Mouse (Mus musculus) hindbrain, embryonic 10.5 days (tissue): Measurements from ENCODE around the gene Mitf. TPM values are rescaled to one million over a fixed set of nuclear protein-coding genes. Genes with fewer than 3 reads are reported as not detected.

Experiments
- DNase-seq: peaks from one replicate; pipeline ENCODE4 v3.0.0-alpha.2; 2017; ENCODE audit warnings: low spot score
- H3K27ac ChIP-seq: fragments of 300-500 bp; sonication (generic); 2 replicates; pipeline ENCODE4 v1.5.1; 2016; ENCODE audit warnings: mild to moderate bottlenecking, moderate library complexity
- H3K27me3 ChIP-seq: fragments of 300-500 bp; sonication (generic); 2 replicates; pipeline ENCODE4 v1.6.1; 2016; ENCODE audit warnings: mild to moderate bottlenecking; ENCODE audit not compliant: poor library complexity, insufficient read depth, severe bottlenecking
- H3K36me3 ChIP-seq: fragments of 300-500 bp; sonication (generic); 2 replicates; pipeline ENCODE4 v1.6.1; 2016; ENCODE audit warnings: mild to moderate bottlenecking, moderate library complexity
- H3K4me1 ChIP-seq: fragments of 300-500 bp; sonication (generic); replicated peaks from 2 replicates; pipeline ENCODE4 v1.6.1; 2016; ENCODE audit warnings: mild to moderate bottlenecking
- H3K4me3 ChIP-seq: fragments of 300-500 bp; sonication (generic); 2 replicates; pipeline ENCODE4 v1.5.1; 2016; ENCODE audit warnings: mild to moderate bottlenecking, moderate library complexity
- H3K9me3 ChIP-seq: fragments of 300-500 bp; sonication (generic); 2 replicates; pipeline ENCODE4 v1.6.1; 2016; ENCODE audit warnings: mild to moderate bottlenecking, moderate library complexity
- WGBS: fragments of 180-500 bp; shearing (Covaris S2); methylation state at CpG from one replicate; pipeline ENCODE4 v1.1.7; 2016; 5-methylcytosine and 5-hydroxymethylcytosine counted together
- polyA plus RNA-seq: library from polyadenylated mRNA; unstranded; fragments of >200 nt; fragmentation: Nextera tagmentation; extraction: Ambion mirVana; gene quantifications from 2 replicates; pipeline ENCODE4 v1.2.1, GENCODE M21; 2016

Mitf gene
- polyA plus RNA-seq, 1 experiment from 2014 or later, result 1.4 TPM

- Histone ChIP-seq H3K4me3 (no peak overlapping the region), H3K4me1 (0 out of 2 replicates have a peak, but pooled peaks cover 2% of the 10 kb centered on the region), H3K36me3 (no peaks in the 10 kb centered on the region), H3K27me3 (no peaks in the 10 kb centered on the region), H3K9me3 (no peaks in the 10 kb centered on the region), H3K27ac (no peak overlapping the region)
- WGBS, result 83% methylated on average over 5 of the region's 5 CpGs
- DNase-seq, result no peak
Observed at GRCm38 (mm10) chr6:97893546-97893945, 86.7 kb downstream of the Mitf start.

DNA sequence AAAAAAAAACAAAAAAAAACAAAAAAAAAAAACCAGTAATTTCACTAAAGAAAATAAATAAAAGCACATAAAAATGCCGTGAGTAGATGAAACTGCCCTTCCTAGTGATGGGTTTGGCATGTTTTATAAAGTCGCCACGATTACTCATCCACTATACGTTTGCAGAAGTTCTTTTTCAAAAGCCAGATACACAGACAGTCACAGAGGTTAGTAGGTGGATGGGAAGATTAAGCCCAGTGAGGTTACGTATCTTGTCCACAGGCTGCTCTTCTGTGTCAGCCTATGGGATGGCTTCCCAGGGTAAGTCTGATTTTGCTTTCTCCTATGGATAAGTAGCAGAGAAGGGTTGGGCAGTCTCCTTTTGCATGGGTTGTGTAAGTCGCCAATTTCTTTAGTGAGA, 90.3 kb downstream of the Mitf start:
- WGBS, result 91% methylated on average over 6 of the region's 6 CpGs

GRCm38 (mm10) chr6:97898085-97898484, 91.2 kb downstream of the Mitf start:
- 85% methylated on average over 5 of the region's 5 CpGs for WGBS
- Histone ChIP-seq H3K27ac (no peak overlapping the region), H3K27me3 (no peaks in the 10 kb centered on the region)

More for the DNA sequence above, 90.3 kb downstream of the Mitf start:
- 0 out of 2 replicates have a peak, but pooled peaks cover 2% of the 10 kb centered on the region for H3K4me1 ChIP-seq
- H3K36me3 ChIP-seq, result no peaks in the 10 kb centered on the region
- H3K27me3 ChIP-seq, result no peaks in the 10 kb centered on the region
- no peak overlapping the region for H3K27ac ChIP-seq
- no peak overlapping the region for H3K4me3 ChIP-seq
- no peaks in the 10 kb centered on the region for H3K9me3 ChIP-seq
- DNase-seq, result no peak

DNA sequence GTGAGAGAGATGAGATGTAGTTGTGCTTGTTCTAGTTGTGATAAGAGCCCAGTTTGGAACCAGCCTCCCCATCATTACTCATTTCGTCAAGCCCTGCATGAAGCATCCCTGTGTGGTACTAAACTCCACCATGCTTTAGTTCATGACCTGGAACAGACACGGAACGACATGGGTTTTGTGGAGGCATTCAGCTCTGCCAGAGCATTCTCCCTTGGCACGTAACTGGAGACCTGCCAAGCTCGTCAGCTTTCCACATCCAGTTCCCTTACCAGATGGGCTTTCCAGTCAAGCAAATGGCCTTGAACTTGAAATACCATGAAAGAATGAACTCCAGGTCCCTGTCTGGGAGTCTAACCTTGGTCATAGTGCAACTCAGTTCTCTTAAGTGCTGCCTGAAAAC, 94.7 kb downstream of the Mitf start:
- WGBS, result 86% methylated on average over 5 of the region's 5 CpGs
- H3K4me3 ChIP-seq, result no peak overlapping the region
- H3K4me1 ChIP-seq, result no peaks in the 10 kb centered on the region
- no peaks in the 10 kb centered on the region for H3K36me3 ChIP-seq
- H3K27ac ChIP-seq, result no peak overlapping the region
- H3K9me3 ChIP-seq, result no peaks in the 10 kb centered on the region
- no peaks in the 10 kb centered on the region for H3K27me3 ChIP-seq
- DNase-seq, result no peak

More at GRCm38 (mm10) chr6:97898085-97898484, 91.2 kb downstream of the Mitf start:
- H3K4me1 ChIP-seq, result 0 out of 2 replicates have a peak, but pooled peaks cover 2% of the 10 kb centered on the region
- no peak overlapping the region for H3K4me3 ChIP-seq
- no peaks in the 10 kb centered on the region for H3K9me3 ChIP-seq
- H3K36me3 ChIP-seq, result no peaks in the 10 kb centered on the region
- DNase-seq, result no peak

GRCm38 (mm10) chr6:97902205-97902604, 95.4 kb downstream of the Mitf start:
- Histone ChIP-seq H3K27ac (no peak overlapping the region), H3K4me1 (no peaks in the 10 kb centered on the region), H3K36me3 (no peaks in the 10 kb centered on the region), H3K9me3 (no peaks in the 10 kb centered on the region), H3K27me3 (no peaks in the 10 kb centered on the region), H3K4me3 (no peak overlapping the region)
- DNase-seq, result no peak
- WGBS, result 94% methylated on average over 1 of the region's 1 CpGs

DNA sequence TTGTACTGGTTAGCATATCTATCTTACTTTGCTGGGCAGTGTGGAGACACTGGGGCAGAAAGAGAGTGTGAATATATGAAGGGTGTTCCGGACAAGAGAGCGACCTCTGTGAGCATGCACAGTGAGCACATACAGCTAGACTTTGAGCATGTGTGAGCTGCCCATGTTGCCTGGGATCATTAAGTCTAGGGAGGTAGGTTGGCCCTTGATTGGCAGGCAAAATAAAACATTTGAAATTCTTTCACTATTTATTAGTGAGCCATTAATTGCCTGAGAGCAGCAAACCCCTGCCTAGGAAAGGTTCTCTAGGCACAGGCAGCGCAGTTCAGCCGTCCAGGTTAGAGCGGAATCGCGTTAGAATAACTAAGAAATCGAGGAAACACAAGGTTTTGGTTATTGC, 107.9 kb downstream of the Mitf start:
- Histone ChIP-seq H3K27ac (no peak overlapping the region), H3K9me3 (no peaks in the 10 kb centered on the region), H3K36me3 (no peaks in the 10 kb centered on the region), H3K4me1 (peaks cover 27% of the 10 kb centered on the region), H3K27me3 (no peaks in the 10 kb centered on the region), H3K4me3 (no peak overlapping the region)
- no peak for DNase-seq
- 94% methylated on average over 8 of the region's 8 CpGs for WGBS

DNA sequence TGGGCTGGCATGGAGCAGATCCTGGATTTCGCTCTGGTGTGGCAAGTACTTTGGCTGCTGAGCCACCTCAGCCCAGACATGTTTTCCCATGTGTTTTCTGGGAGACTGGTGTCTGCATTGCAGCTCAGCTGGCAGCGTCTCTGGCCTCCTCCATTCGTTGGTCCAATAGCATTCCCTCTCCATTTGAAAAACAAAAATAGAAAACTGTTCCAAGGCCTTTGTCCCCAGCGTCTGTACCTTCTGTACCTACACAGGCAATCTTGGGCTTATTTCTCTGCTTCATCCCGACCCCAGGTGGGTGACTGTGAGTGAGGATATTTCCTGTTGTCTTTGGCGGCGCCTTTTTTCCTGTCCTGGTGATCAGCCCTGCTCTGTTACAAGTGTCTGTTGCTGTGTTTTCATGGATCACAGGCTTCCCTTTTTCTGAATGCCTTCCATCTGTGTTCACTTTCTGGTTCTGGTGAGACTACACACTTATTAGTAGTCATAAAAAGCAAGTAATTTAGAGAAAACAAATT, 109.6 kb downstream of the Mitf start:
- no peak overlapping the region for H3K27ac ChIP-seq
- no peaks in the 10 kb centered on the region for H3K36me3 ChIP-seq
- no peaks in the 10 kb centered on the region for H3K27me3 ChIP-seq
- WGBS, result 87% methylated on average over 7 of the region's 7 CpGs
- H3K9me3 ChIP-seq, result no peaks in the 10 kb centered on the region
- H3K4me3 ChIP-seq, result no peak overlapping the region
- H3K4me1 ChIP-seq, result peaks cover 25% of the 10 kb centered on the region
- DNase-seq, result no peak

DNA sequence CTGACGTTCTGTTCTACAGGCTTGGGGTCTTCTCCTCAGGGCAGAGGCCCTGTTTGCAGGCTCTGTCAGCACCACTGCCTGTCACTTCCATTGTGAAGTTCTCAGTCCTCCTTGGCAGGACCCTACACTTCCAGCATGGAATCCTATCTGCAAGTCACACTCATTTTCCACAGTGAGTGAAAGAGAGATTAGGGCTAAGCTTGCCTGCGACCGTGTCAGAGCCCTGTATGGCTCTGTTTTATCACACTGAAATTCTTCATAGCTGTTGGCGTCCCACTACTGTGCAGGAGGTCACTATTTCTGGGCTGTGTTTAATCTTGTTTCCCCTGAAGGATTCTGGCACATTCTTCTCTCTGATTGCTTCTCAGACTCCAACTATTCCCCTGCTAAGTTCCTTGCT, 111.2 kb downstream of the Mitf start:
- no peaks in the 10 kb centered on the region for H3K9me3 ChIP-seq
- H3K27ac ChIP-seq, result peak overlapping the region; percentile 50

GRCm38 (mm10) chr6:97918481-97918880, 111.6 kb downstream of the Mitf start:
- Histone ChIP-seq H3K9me3 (no peaks in the 10 kb centered on the region), H3K4me1 (peaks cover 22% of the 10 kb centered on the region), H3K36me3 (no peaks in the 10 kb centered on the region), H3K27ac (peak overlapping the region; percentile 50; the same call in 1 of the 2 replicates), H3K27me3 (no peaks in the 10 kb centered on the region), H3K4me3 (no peak overlapping the region)
- WGBS, result 49% methylated on average over 7 of the region's 7 CpGs
- no peak for DNase-seq

More for the DNA sequence above, 111.2 kb downstream of the Mitf start:
- H3K4me1 ChIP-seq, result peaks cover 22% of the 10 kb centered on the region
- WGBS, result 66% methylated on average over 4 of the region's 4 CpGs
- no peaks in the 10 kb centered on the region for H3K27me3 ChIP-seq
- no peak overlapping the region for H3K4me3 ChIP-seq
- H3K36me3 ChIP-seq, result no peaks in the 10 kb centered on the region
- no peak for DNase-seq

DNA sequence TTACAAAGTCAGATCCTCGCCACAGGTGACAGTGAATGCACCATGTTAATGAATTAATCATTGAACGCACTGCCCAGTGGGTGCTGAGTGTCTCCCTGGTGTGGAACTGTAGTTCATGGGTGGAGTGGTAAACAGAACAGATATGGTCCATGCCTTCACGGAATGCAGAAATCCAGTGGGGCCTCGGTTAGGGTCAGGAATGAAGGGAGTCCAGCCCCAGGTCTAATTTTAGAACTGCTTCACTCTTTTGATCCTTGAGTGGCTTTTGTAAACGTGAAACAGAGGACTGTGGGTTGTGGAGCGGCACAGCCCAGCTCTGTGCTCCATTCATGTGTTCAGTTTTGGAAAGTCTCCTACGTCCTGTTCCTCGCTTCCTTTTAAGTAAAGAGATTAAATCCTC, 112.4 kb downstream of the Mitf start:
- Histone ChIP-seq H3K27ac (no peak overlapping the region), H3K27me3 (no peaks in the 10 kb centered on the region), H3K4me3 (no peak overlapping the region), H3K9me3 (no peaks in the 10 kb centered on the region), H3K4me1 (peaks cover 22% of the 10 kb centered on the region), H3K36me3 (no peaks in the 10 kb centered on the region)
- WGBS, result 56% methylated on average over 8 of the region's 8 CpGs
- DNase-seq, result no peak

- no peaks in the 10 kb centered on the region for H3K36me3 ChIP-seq
- 94% methylated on average over 6 of the region's 6 CpGs for WGBS
- no peaks in the 10 kb centered on the region for H3K27me3 ChIP-seq
- H3K27ac ChIP-seq, result no peak overlapping the region
- no peaks in the 10 kb centered on the region for H3K9me3 ChIP-seq
- DNase-seq, result no peak
- H3K4me1 ChIP-seq, result peaks cover 22% of the 10 kb centered on the region
- no peak overlapping the region for H3K4me3 ChIP-seq
Observed at GRCm38 (mm10) chr6:97921591-97921990, 114.7 kb downstream of the Mitf start.

GRCm38 (mm10) chr6:97924221-97924620, 117.4 kb downstream of the Mitf start:
- Histone ChIP-seq H3K36me3 (no peaks in the 10 kb centered on the region), H3K27ac (no peak overlapping the region), H3K27me3 (no peaks in the 10 kb centered on the region), H3K9me3 (no peaks in the 10 kb centered on the region), H3K4me1 (peaks cover 6% of the 10 kb centered on the region), H3K4me3 (no peak overlapping the region)
- 89% methylated on average over 3 of the region's 3 CpGs for WGBS
- DNase-seq, result no peak

DNA sequence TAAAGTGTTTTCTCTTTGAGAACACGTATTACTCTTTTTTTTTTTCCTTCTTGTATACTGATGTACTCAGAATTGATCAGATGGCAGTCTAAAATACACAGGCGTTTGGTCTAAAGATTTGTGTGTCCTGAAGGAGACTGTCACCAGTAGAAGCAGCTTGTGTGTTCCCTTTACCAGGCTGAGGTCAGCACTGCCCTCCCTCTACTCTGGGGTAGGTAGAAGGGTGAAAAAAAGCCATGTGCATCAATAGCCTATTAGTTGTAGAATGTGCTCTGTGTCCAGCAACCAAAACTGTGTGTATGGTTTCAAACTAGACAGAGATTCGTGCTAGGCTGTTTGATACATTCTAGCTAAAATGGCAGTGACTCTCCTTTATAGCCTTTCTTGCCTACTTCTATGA, 122.2 kb downstream of the Mitf start:
- H3K9me3 ChIP-seq, result no peaks in the 10 kb centered on the region
- no peak overlapping the region for H3K27ac ChIP-seq
- WGBS, result 85% methylated on average over 3 of the region's 3 CpGs
- no peaks in the 10 kb centered on the region for H3K36me3 ChIP-seq
- no peaks in the 10 kb centered on the region for H3K27me3 ChIP-seq
- H3K4me3 ChIP-seq, result no peak overlapping the region
- no peak for DNase-seq
- no peaks in the 10 kb centered on the region for H3K4me1 ChIP-seq

GRCm38 (mm10) chr6:97929466-97929865, 122.6 kb downstream of the Mitf start:
- Histone ChIP-seq H3K9me3 (no peaks in the 10 kb centered on the region), H3K36me3 (no peaks in the 10 kb centered on the region), H3K4me1 (no peaks in the 10 kb centered on the region), H3K4me3 (no peak overlapping the region), H3K27ac (no peak overlapping the region), H3K27me3 (no peaks in the 10 kb centered on the region)
- 84% methylated on average over 7 of the region's 7 CpGs for WGBS
- no peak for DNase-seq
